Mouse (Mus musculus) stomach, postnatal 0 days (tissue): ENCODE measurements around the gene Sema6d. TPM values are rescaled to one million over a fixed set of nuclear protein-coding genes. Genes with fewer than 3 reads are reported as not detected.

Source experiments
- ATAC-seq: fragments of 200-750 bp; cut with Nextera tagmentation; 2 replicates; pipeline ENCODE4 v1.8.0; 2017; ENCODE audit not compliant: low FRiP score, low TSS enrichment
- DNase-seq: peaks from one replicate; pipeline ENCODE4 v3.0.0-alpha.2; 2016; ENCODE audit warnings: low spot score
- H3K27ac ChIP-seq: fragments of 300-500 bp; sonication (generic); replicated peaks from 2 replicates; pipeline ENCODE4 v1.5.1; 2014; ENCODE audit warnings: mild to moderate bottlenecking, control low read depth
- H3K27me3 ChIP-seq: fragments of 300-500 bp; sonication (generic); 2 replicates; pipeline ENCODE4 v1.6.1; 2014; ENCODE audit warnings: low read length; ENCODE audit not compliant: control insufficient read depth, insufficient read depth
- H3K36me3 ChIP-seq: fragments of 300-500 bp; sonication (generic); 2 replicates; pipeline ENCODE4 v1.6.1; 2014; ENCODE audit warnings: low read length, mixed read lengths; ENCODE audit not compliant: control insufficient read depth, insufficient read depth
- H3K4me1 ChIP-seq: fragments of 300-500 bp; sonication (generic); replicated peaks from 2 replicates; pipeline ENCODE4 v1.6.1; 2014; ENCODE audit warnings: antibody characterized with exemption; ENCODE audit not compliant: control insufficient read depth, insufficient read depth
- H3K4me2 ChIP-seq: fragments of 300-500 bp; sonication (generic); replicated peaks from 2 replicates; pipeline ENCODE4 v1.6.1; 2014; ENCODE audit warnings: low read depth, mild to moderate bottlenecking, control low read depth, moderate library complexity
- H3K4me3 ChIP-seq: fragments of 300-500 bp; sonication (generic); 2 replicates; pipeline ENCODE4 v1.5.1; 2014; ENCODE audit warnings: low read depth, low read length, control low read depth
- H3K9ac ChIP-seq: fragments of 300-500 bp; sonication (generic); 2 replicates; pipeline ENCODE4 v1.6.1; 2014; ENCODE audit warnings: mild to moderate bottlenecking, low read length, control low read depth, mixed read lengths
- H3K9me3 ChIP-seq: fragments of 300-500 bp; sonication (generic); 2 replicates; pipeline ENCODE4 v1.6.1; 2016; ENCODE audit warnings: low read length; ENCODE audit not compliant: control insufficient read depth
- CTCF ChIP-seq: IDR thresholded peaks from 2 replicates; pipeline ENCODE4 v1.5.1; 2016; ENCODE audit warnings: antibody characterized with exemption, low read depth, mild to moderate bottlenecking, moderate library complexity
- EP300 ChIP-seq: optimal IDR thresholded peaks from 2 replicates; pipeline ENCODE3; 2016; ENCODE audit warnings: antibody characterized with exemption
- WGBS: fragments of 180-500 bp; shearing (Covaris S2); extraction: QIAGEN DNeasy Blood & Tissue Kit; methylation state at CpG from one replicate; pipeline ENCODE4 v1.1.7; 2014; 5-methylcytosine and 5-hydroxymethylcytosine counted together
- polyA plus RNA-seq: library from polyadenylated mRNA; unstranded; fragments of >200 nt; fragmentation: Nextera tagmentation; extraction: Ambion mirVana; gene quantifications from 2 replicates; pipeline ENCODE4 v1.2.1, GENCODE M21; 2015

The Sema6d gene
- polyA plus RNA-seq, 1 experiment from 2014 or later = 2.1 TPM

GRCm38 (mm10) chr2:124243608-124244007, 153.8 kb downstream of the Sema6d start:
- Histone ChIP-seq H3K4me3 (no peak overlapping the region), H3K9ac (no peak overlapping the region), H3K4me2 (no peak overlapping the region), H3K27me3 (no peaks in the 10 kb centered on the region), H3K36me3 (no peaks in the 10 kb centered on the region), H3K9me3 (no peaks in the 10 kb centered on the region), H3K27ac (no peak overlapping the region), H3K4me1 (no peaks in the 10 kb centered on the region)
- no peak for DNase-seq
- no peak for ATAC-seq
- 36% methylated on average over 1 of the region's 1 CpGs for WGBS
- TF ChIP-seq EP300 = no peak
- no peak for TF ChIP-seq CTCF

GRCm38 (mm10) chr2:124244543-124245245, 154.9 kb downstream of the Sema6d start:
- ATAC-seq = no peak

GRCm38 (mm10) chr2:124258108-124258507, 168.3 kb downstream of the Sema6d start:
- WGBS = 48% methylated on average over 1 of the region's 1 CpGs
- DNase-seq = no peak
- Histone ChIP-seq H3K4me2 (no peak overlapping the region), H3K36me3 (no peaks in the 10 kb centered on the region), H3K27ac (no peak overlapping the region), H3K4me1 (no peaks in the 10 kb centered on the region), H3K4me3 (no peak overlapping the region), H3K9me3 (no peaks in the 10 kb centered on the region), H3K27me3 (no peaks in the 10 kb centered on the region), H3K9ac (no peak overlapping the region)
- no peak for ATAC-seq
- TF ChIP-seq EP300 (no peak), CTCF (no peak)

More at GRCm38 (mm10) chr2:124244543-124245245, 154.9 kb downstream of the Sema6d start:
- Histone ChIP-seq H3K27ac (no peak overlapping the region), H3K9ac (no peak overlapping the region), H3K27me3 (no peaks in the 10 kb centered on the region), H3K4me1 (no peaks in the 10 kb centered on the region), H3K4me3 (no peak overlapping the region), H3K36me3 (no peaks in the 10 kb centered on the region), H3K9me3 (no peaks in the 10 kb centered on the region), H3K4me2 (no peak overlapping the region)
- 22% methylated on average over 4 of the region's 4 CpGs for WGBS
- no peak for DNase-seq
- TF ChIP-seq EP300 (no peak), CTCF (no peak)

- Histone ChIP-seq H3K36me3 (no peaks in the 10 kb centered on the region), H3K9ac (no peak overlapping the region), H3K27me3 (no peaks in the 10 kb centered on the region), H3K9me3 (no peaks in the 10 kb centered on the region), H3K4me3 (no peak overlapping the region), H3K4me1 (no peaks in the 10 kb centered on the region), H3K4me2 (no peak overlapping the region), H3K27ac (no peak overlapping the region)
- no peak for ATAC-seq
- DNase-seq = no peak
- WGBS = 76% methylated on average over 3 of the region's 3 CpGs
- TF ChIP-seq EP300 (no peak), CTCF (no peak)
Observed at GRCm38 (mm10) chr2:124264309-124264708, 174.5 kb downstream of the Sema6d start.

- TF ChIP-seq EP300 (no peak), CTCF (no peak)
- ATAC-seq (no peak), DNase-seq (no peak)
- Histone ChIP-seq H3K4me1 (no peaks in the 10 kb centered on the region), H3K9me3 (no peaks in the 10 kb centered on the region), H3K27me3 (no peaks in the 10 kb centered on the region), H3K36me3 (no peaks in the 10 kb centered on the region), H3K9ac (no peak overlapping the region), H3K27ac (no peak overlapping the region), H3K4me2 (no peak overlapping the region), H3K4me3 (no peak overlapping the region)
- WGBS = 90% methylated on average over 6 of the region's 6 CpGs
Observed at GRCm38 (mm10) chr2:124271156-124271555, 181.4 kb downstream of the Sema6d start.

GRCm38 (mm10) chr2:124277492-124277891, 187.7 kb downstream of the Sema6d start:
- H3K27ac ChIP-seq = no peak overlapping the region
- 91% methylated on average over 1 of the region's 1 CpGs for WGBS
- TF ChIP-seq CTCF = no peak
- TF ChIP-seq EP300 = no peak
- ATAC-seq = no peak
- H3K36me3 ChIP-seq = no peaks in the 10 kb centered on the region
- H3K4me2 ChIP-seq = no peak overlapping the region
- H3K9ac ChIP-seq = no peak overlapping the region
- no peaks in the 10 kb centered on the region for H3K4me1 ChIP-seq
- H3K27me3 ChIP-seq = no peaks in the 10 kb centered on the region
- H3K4me3 ChIP-seq = no peak overlapping the region
- no peak for DNase-seq
- no peaks in the 10 kb centered on the region for H3K9me3 ChIP-seq
